Mouse (Mus musculus) spleen, adult 18-20 months (tissue): ENCODE measurements around the gene Gng12.
"Not testable (repeated sequence)": the region's sequence is repeated elsewhere in the genome, so short reads cannot be mapped to it uniquely, and the experiment has no call there.

Experiments
- DNase-seq, 2 experiments: peaks; one replicate each; pipeline ENCODE4 v3.0.0; 2022; ENCODE audit warnings: mixed read lengths in 2 of 2

Gng12 gene

DNA sequence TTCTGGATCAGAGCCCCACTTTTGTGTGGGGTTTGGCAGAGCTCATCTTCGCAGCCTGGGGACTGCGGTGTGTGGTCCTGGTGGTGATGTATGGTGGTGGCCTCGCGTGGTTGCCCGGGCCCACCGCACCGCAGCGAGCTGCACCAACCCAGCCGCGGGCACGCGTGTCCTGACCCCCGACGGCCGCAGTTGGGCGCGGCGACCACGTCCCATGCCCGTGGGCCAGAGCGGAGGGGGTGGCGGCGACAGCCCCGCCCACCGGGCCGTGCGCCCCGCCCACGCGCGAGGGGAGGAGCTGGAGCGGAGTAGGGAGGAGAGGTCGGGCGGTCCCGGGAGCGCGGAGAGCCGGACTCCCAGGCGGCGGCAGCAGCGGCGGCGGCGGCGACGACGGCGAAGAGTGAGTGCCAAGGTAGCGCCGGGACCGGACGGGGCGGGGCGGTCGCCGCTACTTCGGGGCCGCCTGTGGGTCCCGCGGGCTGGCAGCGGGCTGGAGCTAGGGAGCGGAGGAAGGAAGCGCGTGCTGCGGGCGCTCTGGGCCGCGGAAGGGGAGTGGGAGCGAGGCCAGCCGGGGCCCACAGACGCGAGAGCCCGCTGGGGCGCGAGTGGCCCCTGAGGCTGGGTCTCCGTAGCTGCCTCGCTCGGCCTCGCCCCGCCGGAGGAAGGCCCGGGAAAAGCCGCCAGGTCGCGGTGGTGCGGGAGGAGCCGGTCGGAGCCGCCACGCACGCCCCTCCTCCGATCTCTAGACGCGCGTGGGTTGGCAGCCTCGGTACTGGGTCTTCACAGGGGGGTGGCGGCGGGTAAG lies at the start of gene Gng12:
Gene Gng12, plus strand, starts transcription at position 279 of the 802 bp plus-strand sequence.
- DNase-seq: peak; percentile 76 to 88

DNA sequence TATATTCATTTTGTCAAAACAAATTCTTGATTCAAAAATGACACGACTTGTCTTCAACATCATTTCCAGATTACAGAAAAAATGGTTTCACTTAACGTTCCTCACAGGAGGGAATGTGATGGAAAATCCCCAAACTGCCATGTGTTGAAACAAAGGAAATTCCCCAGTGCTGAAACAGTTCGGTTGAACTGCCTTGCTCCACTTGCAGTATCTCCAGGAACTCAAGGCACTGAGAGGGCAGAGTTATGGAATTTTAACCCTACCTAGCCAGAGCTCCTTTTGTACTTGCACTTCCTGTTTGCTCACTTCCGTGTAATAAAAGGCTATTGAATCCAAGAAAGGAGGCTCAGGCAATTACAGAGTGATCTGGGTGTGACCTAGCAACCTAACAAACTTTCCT lies 47.3 kb upstream of the Gng12 start:
- DNase-seq: no peak

DNA sequence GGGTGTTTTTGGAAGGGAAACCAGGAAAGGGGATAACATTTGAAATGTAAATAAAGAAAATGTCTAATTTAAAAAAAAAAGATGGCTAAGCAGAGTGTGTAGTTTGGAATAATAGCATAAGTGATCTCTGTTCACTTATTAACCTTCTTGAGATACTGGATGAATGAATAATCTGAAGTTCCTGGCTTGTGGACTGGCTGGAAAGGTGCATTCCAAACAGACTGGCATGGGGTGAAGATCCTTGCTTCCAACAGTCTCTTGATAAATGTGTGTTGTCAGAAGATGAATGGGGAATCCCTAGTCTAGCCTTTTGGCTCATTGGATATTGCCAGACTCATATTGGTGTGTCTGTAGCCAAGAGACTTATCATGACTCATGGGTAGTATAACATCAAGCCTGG lies 40.0 kb upstream of the Gng12 start:
- DNase-seq: no peak

DNA sequence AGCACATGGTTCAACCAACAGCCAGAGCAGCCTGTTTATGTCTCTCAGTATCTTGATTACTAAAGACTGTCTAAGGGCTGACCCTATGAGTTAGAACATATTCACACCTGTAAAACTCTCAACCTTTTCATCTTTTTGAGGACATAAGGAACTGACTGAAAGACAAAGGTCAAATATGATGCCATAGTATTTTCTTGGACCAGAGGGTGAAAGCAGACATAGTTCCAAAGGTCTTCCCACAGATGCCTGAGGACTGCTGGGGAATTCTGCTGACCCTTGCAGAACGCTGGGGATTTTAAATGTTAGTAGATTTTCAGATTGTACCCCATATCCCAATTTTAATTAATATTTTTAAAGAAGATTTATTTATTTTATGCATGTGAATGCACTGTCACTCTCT lies 37.8 kb upstream of the Gng12 start:
- DNase-seq: no peak

DNA sequence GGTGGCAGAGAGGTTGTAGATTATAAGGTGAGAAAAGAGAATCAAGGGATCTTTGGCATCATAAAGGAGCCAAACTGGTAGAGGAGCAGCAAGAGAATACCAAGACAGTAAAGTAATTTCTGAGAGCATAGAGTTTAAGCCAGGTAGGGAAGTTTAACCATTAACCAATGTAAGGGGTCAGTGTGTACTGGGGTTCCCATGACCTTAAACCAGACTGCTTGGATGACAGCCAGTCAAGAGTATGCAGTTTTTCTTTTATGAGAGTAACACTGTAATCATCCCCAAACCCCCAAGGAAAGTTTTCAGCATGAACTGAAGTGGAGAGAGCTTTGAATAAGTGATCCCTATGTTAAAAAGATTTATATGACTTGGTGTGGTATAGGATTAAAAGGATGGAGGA lies 36.8 kb upstream of the Gng12 start:
- no peak for DNase-seq

DNA sequence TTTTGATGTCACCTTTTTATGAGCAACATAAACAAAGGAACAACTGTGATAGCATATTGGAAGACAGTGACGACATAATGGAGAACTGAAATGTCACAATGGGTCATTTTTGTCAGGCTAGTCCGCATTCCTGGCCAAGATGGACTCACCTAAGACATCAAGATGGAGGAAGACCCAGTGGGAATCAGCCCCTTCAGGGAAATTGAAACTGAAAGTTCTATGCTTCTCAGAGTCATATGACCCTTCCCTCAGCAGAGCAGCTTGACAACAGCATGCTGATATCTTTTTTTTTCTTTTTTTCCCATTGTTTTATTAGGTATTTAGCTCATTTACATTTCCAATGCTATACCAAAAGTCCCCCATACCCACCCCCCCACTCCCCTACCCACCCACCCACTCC lies 31.7 kb upstream of the Gng12 start:
- DNase-seq: no peak

DNA sequence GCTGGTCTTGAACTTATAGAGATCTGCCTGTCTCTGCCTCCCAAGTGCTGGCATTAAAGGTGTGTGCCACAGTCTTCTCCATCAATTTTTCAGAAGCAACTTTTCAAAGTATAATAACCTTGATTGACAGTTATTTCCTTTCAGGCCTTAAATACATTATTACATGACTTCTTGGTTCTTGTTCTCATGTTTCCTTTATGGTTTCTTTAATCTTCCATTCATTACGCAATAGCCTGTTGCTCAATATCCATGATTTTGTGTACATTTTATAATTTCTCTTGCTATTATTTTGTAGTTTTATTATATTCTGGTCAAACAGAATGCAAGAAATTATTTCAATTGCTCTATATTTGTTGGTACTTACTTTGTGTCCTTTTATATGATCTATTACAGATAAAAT lies 29.9 kb upstream of the Gng12 start:
- DNase-seq: no peak

DNA sequence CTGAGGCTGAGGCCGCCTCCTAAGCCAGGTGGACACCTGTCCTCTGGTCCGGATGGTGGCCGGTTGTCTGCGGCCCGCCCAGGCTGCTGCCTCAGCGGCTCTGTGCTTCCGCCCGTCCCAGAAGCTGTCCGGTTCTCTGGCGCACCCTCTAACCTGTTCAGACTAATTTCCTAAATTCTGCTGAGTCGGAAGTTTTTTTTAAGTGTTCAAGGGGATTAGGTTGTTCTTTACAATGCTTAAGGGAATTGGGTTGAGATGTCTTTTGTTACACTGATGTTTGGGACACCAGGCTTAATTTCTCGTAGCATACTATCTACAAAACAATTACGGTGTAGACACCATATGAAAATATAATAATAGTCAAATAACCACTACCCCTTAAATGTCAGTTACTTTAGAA lies 19.1 kb upstream of the Gng12 start:
- DNase-seq: not testable (repeated sequence)

DNA sequence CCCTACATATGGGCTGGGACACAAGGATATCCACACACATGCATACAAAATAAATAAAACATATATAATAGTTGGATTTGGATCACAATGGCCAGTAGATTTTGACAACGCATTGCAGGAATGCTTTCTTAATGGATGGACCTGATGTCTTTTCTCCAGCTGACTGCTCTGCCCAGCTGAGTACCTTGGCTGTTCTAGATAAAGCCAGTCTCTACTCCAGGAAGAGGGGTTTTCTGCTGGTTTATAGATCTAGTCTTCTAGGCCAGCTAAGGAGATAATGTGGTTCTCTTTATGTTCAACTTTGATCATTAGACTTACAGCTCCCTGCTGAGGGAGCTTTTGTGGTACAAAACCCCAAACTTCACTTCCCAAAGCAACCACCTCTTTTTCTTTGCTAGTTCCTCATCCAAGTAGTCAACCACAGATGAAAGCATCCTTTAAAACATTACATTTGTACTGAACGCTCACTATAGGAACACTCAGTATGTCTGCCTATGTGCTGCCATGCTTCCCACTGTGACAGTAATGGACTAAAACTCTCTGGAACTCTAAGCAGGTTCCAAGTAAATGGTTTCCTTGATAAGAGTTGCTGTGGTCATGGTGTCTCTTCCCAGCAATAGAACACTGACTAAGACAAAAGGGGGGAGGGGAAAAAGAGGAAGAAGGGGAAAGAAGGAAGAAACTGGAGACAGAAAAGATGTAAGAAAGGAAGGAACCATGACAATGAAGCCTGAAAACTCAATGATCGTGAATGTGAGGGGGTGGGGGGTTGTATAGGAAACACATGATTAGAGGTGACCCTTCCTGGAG lies 5.6 kb upstream of the Gng12 start:
- no peak for DNase-seq

DNA sequence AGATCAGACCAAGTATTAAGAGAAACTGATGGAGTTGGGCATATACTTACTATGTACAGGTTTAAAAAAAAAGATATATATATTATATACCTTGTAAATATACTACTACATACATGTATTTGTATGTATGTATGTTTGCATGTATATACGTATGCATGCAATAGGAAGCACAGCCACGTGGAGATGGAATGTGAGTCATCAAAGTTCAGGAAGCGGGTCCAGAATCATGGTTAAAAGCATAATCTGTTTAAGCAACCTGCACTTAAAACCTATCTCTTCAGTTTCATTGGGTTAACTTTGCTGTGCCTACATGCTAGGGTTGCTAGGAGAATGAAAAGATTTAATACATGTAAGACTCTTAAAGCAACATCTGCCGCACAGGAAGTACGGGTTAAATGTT lies 2.2 kb upstream of the Gng12 start:
- no peak for DNase-seq

DNA sequence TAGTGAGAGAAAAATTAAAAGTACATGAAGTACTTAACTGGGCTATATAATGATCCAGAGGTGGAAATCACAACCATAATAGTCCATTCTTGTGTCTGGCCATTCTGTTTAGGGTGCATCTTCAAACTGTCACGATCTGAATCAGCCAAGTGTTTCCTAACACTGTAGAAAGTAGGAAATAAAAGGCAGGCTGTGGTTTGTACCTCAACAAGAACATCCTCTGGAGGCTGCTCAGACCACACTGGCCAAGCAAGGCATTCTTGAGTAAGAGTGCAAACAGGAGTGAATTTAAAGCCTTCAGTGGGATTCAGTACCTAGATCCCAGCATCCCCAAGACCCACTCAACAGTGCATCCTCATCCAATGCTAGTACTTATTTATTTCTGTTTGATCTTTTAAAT lies 1.2 kb upstream of the Gng12 start:
- no peak for DNase-seq

DNA sequence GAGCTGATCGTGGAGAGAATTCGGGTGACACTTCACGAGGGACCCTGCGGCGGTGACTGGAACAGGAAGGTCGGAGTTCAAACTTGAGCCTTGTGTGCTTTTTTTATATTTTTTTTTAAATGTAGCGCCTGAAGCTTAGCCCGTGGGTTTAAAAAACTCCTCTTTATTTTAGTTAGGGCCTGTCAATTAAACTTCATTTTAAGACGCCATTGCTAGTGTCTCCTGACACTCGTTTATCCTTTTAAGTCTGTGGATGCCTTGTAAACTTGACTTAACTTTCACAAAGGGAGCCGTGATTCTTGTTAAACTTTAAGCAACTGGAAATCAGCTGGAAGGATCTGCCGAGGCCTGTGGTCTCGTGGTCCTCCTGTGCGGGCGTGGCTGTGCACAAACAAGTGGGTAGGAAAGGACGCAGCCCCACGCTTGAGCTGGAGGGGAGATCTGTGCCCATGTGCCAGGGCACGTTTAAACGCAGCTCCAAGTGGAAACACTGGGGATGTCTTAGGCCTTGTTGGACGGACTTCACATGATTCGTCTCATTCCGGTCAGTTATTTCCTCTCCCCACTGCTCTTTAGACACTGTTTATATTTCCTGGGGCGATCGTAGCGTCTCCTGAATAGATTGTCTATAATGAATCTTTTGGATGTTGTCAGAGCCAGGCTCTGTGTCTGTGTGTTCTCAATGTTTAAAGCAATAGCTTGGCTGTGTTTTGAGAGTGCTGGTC lies 886 bp downstream of the Gng12 start:
- peak in 1 of 2 experiments; percentile 25 for DNase-seq

DNA sequence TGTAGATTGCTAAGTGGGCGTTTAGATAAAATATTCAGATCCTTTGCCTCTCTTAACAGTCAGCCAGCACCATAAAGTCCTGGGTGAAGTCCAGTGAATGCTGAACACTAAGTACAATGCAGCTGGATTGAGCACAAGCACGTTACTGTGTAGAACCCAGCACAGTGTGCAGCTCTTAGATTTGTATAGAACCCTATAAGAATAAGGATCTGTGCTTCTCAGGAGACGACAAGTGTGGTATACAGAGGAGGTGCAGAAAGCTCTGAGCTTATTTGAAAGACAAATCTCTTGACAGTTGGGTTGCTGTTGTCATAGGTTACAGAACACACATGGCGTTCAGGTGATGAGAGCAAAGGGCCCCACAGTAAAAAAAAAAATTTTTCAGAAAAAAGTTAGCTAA lies 1.8 kb downstream of the Gng12 start:
- DNase-seq: no peak

DNA sequence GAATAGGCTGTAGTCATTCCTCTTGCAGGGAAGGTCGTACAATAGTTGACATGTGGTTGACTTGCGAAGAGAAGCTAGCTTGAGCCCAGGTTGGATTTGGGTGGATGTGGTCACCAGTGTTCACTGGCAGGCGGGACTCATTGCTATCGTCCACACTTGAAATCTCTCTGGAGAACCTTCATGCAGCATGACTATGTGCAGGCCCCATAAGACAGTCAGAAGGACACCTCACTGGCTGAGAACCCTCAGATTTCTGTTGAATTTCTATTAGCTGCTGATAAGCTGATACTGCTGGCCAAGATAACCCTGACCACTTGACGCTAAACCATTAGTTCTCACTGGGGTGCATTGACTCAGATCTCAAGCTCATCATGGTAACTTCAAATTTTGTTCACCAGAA lies 5.7 kb downstream of the Gng12 start:
- no peak for DNase-seq

DNA sequence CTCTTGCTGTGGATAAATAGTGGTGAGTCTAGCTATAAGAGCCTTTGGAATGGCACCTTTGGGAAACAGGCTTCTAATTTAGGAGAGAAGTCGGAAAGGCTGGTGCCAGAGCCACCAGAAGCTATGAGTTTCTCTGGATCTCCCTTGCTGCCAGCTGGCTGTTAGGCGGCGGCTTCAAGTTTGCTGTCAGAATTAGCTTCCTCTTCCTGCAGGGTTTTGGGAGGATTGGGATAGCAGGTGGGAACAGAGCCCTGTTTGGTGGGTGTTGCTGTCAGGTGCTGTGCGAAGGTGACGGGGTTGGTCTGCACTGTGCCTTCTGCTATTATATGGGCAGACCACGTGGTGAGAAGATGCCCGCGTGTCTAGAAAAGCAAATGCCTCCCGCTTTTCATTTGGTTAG lies 7.0 kb downstream of the Gng12 start:
- no peak for DNase-seq

DNA sequence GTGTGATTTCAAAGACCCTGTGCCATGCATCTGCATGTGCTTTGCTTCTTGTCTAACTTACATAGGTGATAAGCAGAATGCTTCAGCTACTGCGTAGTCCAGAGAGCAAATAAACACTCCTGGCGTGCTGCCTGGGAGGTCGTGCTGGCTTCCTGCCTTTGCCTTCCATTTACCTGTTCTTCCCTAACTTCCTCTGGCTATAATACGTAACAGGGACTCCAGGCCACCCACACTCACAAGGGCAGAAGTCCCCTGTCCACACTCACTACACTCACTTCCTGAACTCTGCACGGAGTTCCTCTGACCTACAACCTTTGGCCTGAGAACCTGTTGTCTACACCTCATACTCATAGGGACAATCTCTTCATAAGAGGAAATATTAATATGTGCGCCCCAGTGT lies 7.5 kb downstream of the Gng12 start:
- DNase-seq: no peak

DNA sequence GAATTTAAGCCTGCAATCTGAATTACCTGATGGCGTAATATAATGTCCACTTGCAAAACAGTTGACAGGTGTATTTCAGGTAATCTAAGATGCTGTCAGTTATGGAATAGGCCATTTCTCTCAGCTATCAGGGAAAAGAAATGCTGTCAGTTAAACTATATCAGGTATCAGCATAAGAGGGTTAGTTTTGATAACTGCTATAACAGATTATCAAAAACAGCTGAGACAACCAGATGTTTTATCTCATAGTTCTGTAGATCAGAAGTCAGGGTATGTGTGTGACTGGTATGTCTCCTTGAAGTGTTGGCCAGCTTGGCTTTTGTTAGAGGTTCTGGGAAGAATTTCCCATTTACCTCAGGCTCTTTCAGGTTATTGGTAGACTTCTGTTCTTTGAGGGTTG lies 10.0 kb downstream of the Gng12 start:
- no peak for DNase-seq

DNA sequence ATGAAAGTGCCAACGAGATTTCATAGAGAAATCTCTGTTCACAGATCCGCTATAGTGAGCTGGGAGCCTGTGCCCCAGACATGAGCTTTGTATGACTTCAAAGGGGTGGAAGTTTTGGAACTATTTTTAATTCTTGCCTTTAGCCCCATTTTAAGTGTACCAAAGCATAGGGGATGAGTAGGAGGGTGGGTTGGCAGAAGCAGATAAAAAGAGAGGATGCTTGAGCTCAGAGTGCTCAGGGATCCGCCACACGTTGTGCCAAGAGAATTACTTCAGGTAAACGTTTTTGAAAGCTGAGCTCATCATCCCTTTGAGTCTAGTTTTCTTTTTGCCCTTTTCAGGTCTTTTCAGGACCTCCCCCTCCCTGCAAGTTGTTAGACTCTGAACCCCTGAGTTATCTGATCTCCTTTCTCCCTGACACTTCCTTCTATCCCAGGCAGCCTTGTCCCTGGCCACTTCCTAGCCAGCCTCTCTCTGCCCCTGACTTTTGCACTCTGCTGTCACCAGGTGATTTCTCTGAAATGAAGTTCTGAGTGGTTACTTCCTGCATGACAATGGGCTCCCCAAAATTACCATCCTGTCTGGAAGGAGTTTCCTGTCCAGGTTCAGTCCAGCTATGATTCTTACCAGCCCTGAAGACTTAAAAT lies 12.3 kb downstream of the Gng12 start:
- no peak for DNase-seq

DNA sequence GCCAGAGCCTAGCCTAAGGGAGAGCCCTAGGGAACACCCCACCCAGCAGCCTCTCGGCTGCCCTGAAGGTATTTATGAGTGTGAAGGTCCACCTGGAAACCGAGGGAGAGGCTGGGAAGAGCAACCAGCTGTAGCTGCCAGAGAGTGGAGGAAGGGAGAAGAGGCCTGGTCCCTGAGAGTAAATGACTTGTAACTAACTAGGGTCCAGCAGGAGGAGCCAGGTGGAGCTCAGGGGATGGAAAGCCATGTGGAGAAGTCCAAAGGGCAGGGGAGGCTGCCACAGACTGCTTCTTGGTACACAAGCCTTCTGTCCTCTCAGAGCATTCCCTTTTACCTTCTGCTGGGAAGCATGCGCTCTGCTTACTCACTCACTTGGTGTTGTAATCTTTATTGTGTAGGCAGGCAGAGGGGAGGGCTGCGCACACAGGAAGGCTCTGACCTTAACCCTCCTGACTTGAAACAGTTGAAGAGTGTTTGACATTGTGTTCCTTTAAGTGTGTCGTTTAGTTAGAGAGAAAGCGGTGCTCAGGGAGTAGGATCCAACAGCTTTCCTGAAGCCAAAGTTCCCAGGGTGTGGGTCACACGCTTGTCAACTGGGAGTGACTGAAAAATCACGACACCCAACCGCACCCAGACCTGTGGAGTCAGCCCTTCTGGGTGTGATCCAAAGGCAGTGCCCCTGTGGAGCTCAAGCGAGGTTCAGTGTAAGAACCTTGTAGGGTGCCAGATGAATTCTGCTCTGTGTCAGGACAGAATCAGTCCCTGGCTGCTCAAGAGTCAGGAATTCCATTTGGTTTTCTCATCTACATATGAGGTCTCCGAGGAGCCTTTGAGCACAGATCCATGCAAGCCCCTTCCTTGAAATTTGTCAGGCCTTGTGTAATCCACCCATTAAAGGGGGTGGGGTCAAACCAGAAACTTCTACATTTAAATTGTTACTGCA lies 14.6 kb downstream of the Gng12 start:
- DNase-seq: no peak

DNA sequence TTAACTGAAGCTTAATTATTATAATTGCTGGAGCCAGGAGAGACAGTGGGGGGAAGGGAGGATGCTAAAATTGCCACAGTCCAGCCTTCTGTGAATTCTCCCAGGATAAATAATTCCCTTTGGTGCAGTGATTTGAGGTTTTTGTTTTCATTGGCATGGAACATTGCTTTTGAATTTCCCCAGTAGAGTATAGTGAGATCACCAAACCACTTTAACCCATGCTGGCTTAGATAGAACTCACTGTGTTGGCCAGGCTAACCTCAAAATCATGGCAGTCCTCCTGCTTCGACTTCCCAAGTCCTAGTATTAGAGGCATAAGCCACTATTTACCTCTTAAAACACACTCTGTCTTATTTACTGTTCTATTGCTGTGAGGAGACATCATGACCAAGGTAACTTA lies 17.2 kb downstream of the Gng12 start:
- no peak for DNase-seq

DNA sequence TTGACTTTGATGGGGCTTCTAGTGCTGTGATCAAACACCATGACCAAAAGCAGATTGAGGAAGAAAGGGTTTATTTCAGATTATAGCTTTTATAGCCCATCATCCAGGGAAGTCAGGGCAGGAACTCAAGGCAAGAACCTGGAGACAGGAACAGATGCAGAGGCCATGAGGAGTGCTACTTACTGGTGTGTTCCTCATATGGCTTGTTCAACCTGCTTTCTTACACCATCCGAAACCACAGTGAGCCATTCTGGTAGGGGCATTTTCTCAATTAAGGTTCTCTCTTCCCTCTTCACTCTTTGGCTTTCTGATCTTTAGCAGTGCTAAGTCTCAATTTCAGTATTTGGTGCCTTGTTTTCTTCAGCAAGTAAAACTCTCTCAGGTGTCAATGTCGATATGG lies 19.4 kb downstream of the Gng12 start:
- DNase-seq: no peak

DNA sequence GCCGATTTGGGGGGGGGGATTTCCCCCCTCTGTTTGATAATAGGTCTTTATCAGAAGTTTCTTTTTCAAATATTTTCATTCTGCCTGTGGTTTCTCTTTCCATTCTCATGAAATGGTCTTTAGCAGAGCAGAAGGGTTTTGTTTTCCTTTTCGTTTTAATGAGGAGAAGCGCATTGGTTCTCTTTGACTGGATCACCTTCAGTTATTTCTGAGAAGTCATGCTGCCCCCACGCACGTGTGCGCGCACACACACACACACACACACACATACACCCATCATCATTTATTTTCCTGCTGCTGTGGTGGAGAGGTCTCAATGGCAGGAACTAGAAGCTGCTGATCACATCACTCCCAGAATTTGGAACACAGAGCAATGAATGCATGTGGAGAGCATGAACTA lies 20.8 kb downstream of the Gng12 start:
- DNase-seq: no peak
